Mouse (Mus musculus) heart, postnatal 25 days (tissue): ENCODE results near the gene Gm48552. TPM values are rescaled to one million over a fixed set of nuclear protein-coding genes. Genes with fewer than 3 reads are reported as not detected.

Experiments
- DNase-seq: peaks from one replicate; pipeline ENCODE4 v3.0.0; 2022; ENCODE audit warnings: low spot score
- intact Hi-C: fragments of 180-260 bp; cut with DNase I; formaldehyde crosslinking; loops from one replicate; pipeline ENCODE4 v1.15.1; 2025
- total RNA-seq, 2 experiments: library from RNA; stranded (reverse); gene quantifications; 2 replicates each; pipeline ENCODE4 v1.2.3; 2021

Gm48552 gene
- total RNA-seq, 2 experiments from 2014 or later, result 0.70 TPM; not detected in 1

DNA sequence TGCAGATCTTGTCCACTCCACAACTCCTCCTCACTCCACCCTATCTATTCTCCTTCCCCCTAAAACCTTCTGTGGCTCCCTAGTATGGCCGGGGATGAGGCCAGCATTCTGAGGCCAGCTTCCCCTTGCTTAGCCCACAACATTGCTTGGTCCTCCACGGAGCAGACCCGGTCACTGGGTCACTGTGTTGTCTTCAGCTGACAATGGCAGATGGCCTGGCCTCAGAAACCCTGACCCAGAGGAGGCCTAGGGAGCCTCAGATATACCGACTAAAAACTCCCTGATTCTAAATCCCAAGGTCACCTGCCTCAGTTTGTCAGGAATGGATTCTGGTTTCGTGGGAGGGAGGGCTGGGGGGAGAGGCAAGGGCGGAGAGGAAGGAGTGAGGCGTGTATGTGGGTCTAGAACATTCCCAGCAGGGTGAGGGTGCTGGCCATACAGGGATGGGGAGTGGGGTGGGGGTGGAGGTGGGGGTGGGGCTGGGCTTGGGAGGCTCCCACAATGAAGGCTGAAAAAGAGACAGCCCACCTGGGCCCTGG lies 13.5 kb downstream of the Gm48552 start:
- intact Hi-C loops, result no loop called here
- no peak for DNase-seq

- intact Hi-C loops, result no loop called here
- no peak for DNase-seq
These were observed 14.7 kb downstream of the Gm48552 start for GRCm38 (mm10) chr10:81403511-81403910.

GRCm38 (mm10) chr10:81404082-81404481 lies 15.3 kb downstream of the Gm48552 start:
- intact Hi-C loops, result loop anchor here (2.0 kb wide), 1 partner anchor 75 kb away; the partner anchor contains the start of gene Tbxa2r
- DNase-seq, result no peak

DNA sequence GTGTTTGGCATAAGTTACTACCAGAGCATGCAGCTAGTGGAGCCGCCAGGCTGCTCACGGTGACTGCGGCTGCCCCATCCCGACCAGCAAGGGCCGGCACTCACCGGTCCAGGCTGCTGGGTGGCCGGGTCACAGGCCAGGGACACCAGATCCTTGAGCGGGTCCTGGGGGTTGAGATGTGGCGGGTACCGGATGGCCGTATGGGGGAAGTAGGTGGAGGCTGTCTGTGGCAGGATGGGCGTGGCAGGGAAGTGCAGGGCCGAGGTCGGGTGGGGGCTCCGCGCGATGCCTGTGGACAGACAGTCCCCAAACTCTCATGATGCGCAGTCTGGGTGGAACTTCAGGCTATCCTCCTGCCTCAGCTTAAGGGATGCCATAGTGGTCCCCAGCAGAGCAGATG lies 15.9 kb downstream of the Gm48552 start:
- DNase-seq, result no peak

GRCm38 (mm10) chr10:81405588-81406201 lies 16.9 kb downstream of the Gm48552 start:
- no peak for DNase-seq
- intact Hi-C loops, result loop anchor here (2.0 to 5.0 kb wide), 2 partner anchors 77 to 137 kb away; partner anchors contain the start of gene Tbxa2r

More for the DNA sequence above, 15.9 kb downstream of the Gm48552 start:
- intact Hi-C loops, result loop anchor here (2.0 to 5.0 kb wide), 2 partner anchors 76 to 138 kb away; partner anchors contain the start of gene Tbxa2r

DNA sequence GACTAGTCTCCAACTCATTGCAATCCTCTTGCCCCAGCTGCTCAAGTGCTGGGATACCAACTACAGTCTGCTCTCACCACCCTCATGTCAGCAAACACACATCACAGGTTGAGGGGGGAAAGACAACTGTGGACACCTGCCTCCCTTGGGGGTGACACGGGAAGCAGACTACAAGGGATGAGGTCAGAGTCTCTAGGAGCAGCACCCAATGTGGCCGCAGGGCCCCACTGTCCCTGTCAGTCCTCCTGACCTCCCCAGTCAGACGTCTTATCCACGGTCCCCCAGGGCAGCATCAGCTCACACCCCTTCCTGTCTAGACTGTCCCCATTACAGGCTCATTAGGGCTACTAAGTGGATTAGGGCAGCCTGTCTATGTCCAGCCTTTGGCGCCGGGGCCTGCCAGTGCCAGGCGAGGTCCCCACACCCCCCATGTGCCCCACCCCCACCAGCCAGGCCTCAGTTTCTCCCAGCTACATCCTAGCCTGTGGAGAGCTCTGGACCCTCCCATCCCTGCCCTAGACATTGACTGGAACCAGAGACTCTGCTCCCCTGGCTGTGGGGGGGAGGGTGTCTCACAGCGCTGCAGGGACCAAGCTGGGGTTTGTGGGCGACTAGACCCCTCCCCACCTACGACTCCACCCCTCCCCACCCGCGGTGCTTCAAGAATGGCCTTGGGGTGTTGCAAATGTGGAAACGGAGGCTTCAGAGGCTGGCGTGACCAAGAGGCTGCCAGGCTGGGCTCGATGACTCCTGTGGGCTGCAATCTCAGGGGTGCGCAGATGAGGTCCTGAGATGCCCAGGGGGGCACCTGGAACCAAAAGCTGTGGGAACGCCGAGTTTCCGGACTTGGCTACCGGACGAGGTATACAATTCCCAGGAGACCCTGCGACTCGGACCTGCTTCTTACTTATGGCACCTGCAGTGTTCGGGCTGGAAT lies 18.0 kb downstream of the Gm48552 start:
- no peak for DNase-seq
- intact Hi-C loops, result loop anchor here (5.0 kb wide), 1 partner anchor 136 kb away; no protein-coding TSS in a partner anchor

- peak; percentile 83 for DNase-seq
- intact Hi-C loops, result loop anchor here (5.0 kb wide), 1 partner anchor 135 kb away; no protein-coding TSS in a partner anchor
These were observed 19.0 kb downstream of the Gm48552 start for GRCm38 (mm10) chr10:81407539-81408423.

GRCm38 (mm10) chr10:81408424-81408729 lies 19.6 kb downstream of the Gm48552 start:
- no peak for DNase-seq
- intact Hi-C loops, result loop anchor here (5.0 kb wide), 1 partner anchor 134 kb away; no protein-coding TSS in a partner anchor

DNA sequence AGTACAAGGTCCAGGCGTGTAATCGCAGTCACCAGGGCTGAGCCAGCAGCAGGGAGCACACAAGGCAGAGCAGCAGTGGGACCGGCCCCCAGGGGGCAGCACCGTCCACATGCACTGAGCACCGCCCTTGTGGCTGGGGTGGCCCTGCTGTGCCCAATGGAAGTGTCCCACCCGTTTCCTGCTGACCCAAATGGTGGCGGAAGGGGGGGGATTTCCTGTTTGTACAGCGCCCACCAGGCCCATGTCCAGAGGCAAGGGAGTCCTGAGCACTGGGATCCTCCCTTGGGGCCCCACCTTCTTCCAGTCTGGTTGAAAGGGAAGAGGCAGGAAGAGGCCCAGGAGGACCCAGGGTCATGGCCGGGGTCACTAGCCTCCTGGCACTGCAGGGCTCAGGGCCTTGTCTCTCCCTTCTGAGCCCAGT lies 20.1 kb downstream of the Gm48552 start:
- peak; percentile 88 for DNase-seq
- intact Hi-C loops, result loop anchor here (5.0 kb wide), 1 partner anchor 133 kb away; no protein-coding TSS in a partner anchor

GRCm38 (mm10) chr10:81409330-81409729 lies 20.5 kb downstream of the Gm48552 start:
- intact Hi-C loops, result loop anchor here (5.0 kb wide), 1 partner anchor 133 kb away; no protein-coding TSS in a partner anchor
- no peak for DNase-seq

- no peak for DNase-seq
- intact Hi-C loops, result no loop called here
These were observed 21.5 kb downstream of the Gm48552 start for GRCm38 (mm10) chr10:81410350-81410749.

DNA sequence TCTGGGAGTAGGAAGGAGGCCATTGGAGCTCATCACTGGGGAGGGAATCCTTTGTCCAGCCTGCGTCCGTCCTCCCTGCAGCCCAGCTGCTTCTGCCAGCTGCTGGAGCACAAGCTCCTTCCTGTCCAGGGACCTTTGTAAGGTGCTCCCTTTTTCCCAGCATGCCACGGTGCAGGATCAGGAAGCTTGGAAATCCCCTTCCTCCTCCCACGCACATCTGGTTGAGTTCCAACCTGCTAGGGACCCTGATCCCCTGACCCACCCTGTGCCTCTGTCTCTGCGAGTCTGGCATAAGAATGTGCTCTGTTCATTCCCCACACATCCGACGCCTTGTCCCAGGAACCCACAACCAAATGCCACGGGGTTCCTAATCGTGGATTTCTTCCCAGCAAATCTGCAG lies 22.2 kb downstream of the Gm48552 start:
- intact Hi-C loops, result no loop called here
- no peak for DNase-seq

DNA sequence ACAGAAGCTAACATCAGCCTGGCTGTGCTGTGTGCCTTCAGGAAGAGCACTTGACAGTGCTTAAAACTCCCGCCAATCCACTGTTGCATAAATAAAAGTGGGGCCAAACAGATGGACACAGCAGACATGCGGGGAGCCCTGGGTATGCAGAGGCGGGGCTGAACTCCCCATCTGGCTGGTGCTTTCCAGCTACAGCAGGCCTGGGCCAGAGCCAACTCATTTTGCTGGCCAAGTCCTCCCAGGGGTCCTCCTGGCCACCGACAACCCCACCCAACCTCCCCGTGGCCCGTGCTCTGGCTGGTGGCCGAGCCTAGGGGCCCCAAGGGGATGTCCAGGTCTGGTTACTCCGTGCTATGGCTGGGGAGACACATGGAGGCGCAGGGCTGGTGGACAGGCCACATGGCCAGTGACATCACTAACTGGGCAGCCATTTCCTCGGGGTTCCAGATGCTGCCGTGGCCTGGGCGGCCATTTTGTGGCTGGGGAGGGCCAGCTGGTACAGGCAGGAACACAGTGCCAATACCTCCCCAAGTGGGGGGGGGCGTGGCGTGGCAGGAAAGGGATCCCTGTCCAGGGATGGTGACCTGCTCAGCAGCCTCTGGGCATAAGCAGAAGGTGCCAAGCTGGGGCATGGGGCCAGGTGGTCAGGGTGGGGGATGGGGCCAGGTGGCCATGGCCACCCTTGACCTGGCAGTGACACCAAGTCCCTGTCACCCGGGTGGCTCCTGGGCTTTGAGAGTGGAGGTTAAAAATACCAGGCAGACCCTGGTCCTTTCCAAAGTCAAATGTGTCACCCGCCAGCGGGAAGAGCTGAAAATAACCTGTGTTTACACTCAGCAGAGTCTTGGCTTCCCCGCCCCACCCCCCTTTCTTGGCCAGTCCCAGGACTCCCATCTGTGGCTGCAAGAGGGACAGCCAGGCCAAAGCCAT lies 22.9 kb downstream of the Gm48552 start:
- DNase-seq, result peak; percentile 96
- intact Hi-C loops, result loop anchor here (1.0 kb wide), 1 partner anchor 19 kb away; no protein-coding TSS in a partner anchor

GRCm38 (mm10) chr10:81412586-81413309 lies 23.9 kb downstream of the Gm48552 start:
- intact Hi-C loops, result loop anchor here (1.0 kb wide), 1 partner anchor 18 kb away; no protein-coding TSS in a partner anchor
- no peak for DNase-seq

DNA sequence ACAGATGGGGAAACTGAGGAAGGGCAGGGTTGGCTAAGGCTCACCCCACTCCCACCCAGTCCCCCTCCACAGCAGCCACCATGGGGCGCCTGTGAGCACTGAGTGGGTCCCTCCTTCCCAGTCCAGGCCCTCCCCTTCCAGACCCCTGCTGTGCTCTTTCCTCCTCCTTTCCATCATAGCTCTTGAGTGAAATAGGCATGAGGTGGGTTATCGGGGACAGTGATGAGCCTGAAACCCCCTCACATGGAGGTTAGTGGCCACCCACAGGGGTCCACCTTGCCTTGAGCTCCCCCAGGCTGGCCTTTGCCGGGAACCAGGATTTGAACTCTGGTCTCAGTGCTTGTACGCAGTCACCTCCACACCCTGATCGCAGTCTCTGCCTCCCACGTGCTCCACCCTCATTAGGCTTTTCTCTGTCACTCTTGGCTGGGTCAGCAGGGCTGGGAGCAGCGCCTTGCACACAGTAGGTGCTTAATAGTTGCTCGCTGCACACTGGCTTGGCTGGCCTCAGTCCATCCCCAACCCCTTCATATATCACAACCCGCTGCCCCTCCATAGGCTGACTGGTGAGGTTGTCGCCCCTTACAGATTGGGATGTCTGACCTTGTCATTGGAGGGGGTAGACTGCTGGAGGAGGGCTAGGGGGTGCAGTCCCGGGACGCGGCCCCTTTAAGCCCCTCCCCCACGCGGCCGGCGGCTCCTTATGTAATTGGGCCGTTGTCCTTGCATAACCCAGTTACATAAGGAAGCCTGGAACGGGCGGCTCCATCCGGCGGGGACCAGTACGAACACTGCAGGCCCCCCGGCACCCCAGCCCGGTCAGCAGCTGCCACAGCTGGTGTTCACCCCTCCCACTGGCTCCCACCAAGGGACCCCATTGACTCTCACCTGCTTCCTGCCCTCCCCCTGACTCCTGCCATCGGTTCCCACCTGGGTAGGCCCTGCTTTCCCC lies 24.8 kb downstream of the Gm48552 start:
- DNase-seq, result peak; percentile 89
- intact Hi-C loops, result no loop called here

- DNase-seq, result no peak
- intact Hi-C loops, result no loop called here
These were observed 25.9 kb downstream of the Gm48552 start for GRCm38 (mm10) chr10:81414682-81415081.
